Mouse (Mus musculus): ENCODE results near the gene Atg16l2. TPM values are rescaled to one million over a fixed set of nuclear protein-coding genes. Genes with fewer than 3 reads are reported as not detected.

Gene Atg16l2
- polyA plus RNA-seq, 1 experiment from 2014 or later = 20.0 TPM

GRCm38 (mm10) chr7:101336686-101337085 is 34.6 kb upstream of the Atg16l2 start:
- no peaks in the 10 kb centered on the region for H3K4me1 ChIP-seq (ENCODE audit: control insufficient read depth, insufficient read depth, low read length)
- no peaks in the 10 kb centered on the region for H3K27me3 ChIP-seq (ENCODE audit: control insufficient read depth, insufficient read depth, low read length)
- no peak for ATAC-seq (ENCODE audit: insufficient read depth, low FRiP score)
- H3K4me2 ChIP-seq (ENCODE audit: low read depth, low read length) = no peak overlapping the region
- H3K9me3 ChIP-seq (replicated peaks; ENCODE audit: control insufficient read depth, low read length) = no peaks in the 10 kb centered on the region
- H3K36me3 ChIP-seq (ENCODE audit: control insufficient read depth, insufficient read depth, low read length) = no peaks in the 10 kb centered on the region
- H3K27ac ChIP-seq (ENCODE audit: low read length) = no peak overlapping the region
- 81% methylated on average over 3 of the region's 3 CpGs for WGBS
- H3K4me3 ChIP-seq (replicated peaks; ENCODE audit: low read length) = no peak overlapping the region
- no peak overlapping the region for H3K9ac ChIP-seq (ENCODE audit: low read length)

GRCm38 (mm10) chr7:101335228-101335627 is 33.2 kb upstream of the Atg16l2 start:
- Histone ChIP-seq H3K4me3 (replicated peaks; ENCODE audit: low read length) (no peak overlapping the region), H3K9ac (ENCODE audit: low read length) (0 out of 2 replicates have a peak overlapping the region, but pooled peaks have one; percentile 16), H3K9me3 (replicated peaks; ENCODE audit: control insufficient read depth, low read length) (no peaks in the 10 kb centered on the region), H3K4me1 (ENCODE audit: control insufficient read depth, insufficient read depth, low read length) (peaks cover 4% of the 10 kb centered on the region), H3K36me3 (ENCODE audit: control insufficient read depth, insufficient read depth, low read length) (no peaks in the 10 kb centered on the region), H3K27me3 (ENCODE audit: control insufficient read depth, insufficient read depth, low read length) (no peaks in the 10 kb centered on the region), H3K27ac (ENCODE audit: low read length) (no peak overlapping the region), H3K4me2 (ENCODE audit: low read depth, low read length) (no peak overlapping the region)
- ATAC-seq (ENCODE audit: insufficient read depth, low FRiP score) = no peak
- 73% methylated on average over 2 of the region's 2 CpGs for WGBS

DNA sequence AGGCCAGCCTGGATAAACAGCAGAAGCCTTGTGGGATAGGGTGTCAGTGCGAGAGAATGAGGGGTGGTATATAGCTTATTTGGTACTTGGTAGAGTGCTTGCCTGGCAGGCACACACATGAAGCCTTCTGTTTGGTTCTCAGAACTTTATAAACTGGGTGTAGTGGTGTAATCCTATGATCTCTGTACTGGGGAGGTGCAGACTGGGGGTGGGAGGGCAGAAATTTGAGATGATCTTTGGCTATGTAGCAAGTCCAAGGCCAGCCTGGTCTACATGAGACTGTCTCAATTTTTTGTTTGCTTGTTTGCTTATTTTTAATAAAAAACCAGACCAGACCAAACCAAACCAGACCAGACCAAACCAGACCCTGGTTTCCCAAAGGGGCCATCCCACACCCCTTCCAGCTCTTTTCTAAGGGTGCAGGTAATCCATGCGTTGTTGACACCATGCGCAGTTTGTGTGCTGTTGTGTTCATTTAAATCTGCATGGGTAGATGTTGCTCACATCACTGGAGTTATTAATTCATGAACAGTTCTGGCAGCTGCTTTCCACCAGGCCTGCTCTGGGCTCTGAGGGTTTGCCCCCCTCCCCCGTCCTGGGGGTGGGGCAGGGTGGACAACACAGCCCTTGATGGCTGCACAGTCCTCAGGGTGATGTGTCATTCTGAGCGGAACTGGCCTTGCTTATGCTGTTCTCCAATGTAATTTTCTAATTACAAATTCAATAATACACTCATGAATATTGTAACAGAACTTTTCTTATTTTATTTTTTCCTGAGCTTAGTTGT is 30.2 kb upstream of the Atg16l2 start:
- Histone ChIP-seq H3K36me3 (ENCODE audit: control insufficient read depth, insufficient read depth, low read length) (no peaks in the 10 kb centered on the region), H3K9ac (ENCODE audit: low read length) (no peak overlapping the region), H3K4me3 (replicated peaks; ENCODE audit: low read length) (no peak overlapping the region), H3K9me3 (replicated peaks; ENCODE audit: control insufficient read depth, low read length) (no peaks in the 10 kb centered on the region), H3K27me3 (ENCODE audit: control insufficient read depth, insufficient read depth, low read length) (no peaks in the 10 kb centered on the region), H3K4me2 (ENCODE audit: low read depth, low read length) (no peak overlapping the region), H3K27ac (ENCODE audit: low read length) (no peak overlapping the region), H3K4me1 (ENCODE audit: control insufficient read depth, insufficient read depth, low read length) (peaks cover 26% of the 10 kb centered on the region)
- ATAC-seq (ENCODE audit: insufficient read depth, low FRiP score) = no peak
- 79% methylated on average over 5 of the region's 5 CpGs for WGBS

- H3K27me3 ChIP-seq (ENCODE audit: control insufficient read depth, insufficient read depth, low read length) = no peaks in the 10 kb centered on the region
- no peak overlapping the region for H3K4me3 ChIP-seq (replicated peaks; ENCODE audit: low read length)
- no peaks in the 10 kb centered on the region for H3K36me3 ChIP-seq (ENCODE audit: control insufficient read depth, insufficient read depth, low read length)
- H3K9ac ChIP-seq (ENCODE audit: low read length) = 0 out of 2 replicates have a peak overlapping the region, but pooled peaks have one; percentile 3
- ATAC-seq (ENCODE audit: insufficient read depth, low FRiP score) = no peak
- no peak overlapping the region for H3K27ac ChIP-seq (ENCODE audit: low read length)
- H3K4me2 ChIP-seq (ENCODE audit: low read depth, low read length) = no peak overlapping the region
- WGBS = 78% methylated on average over 4 of the region's 4 CpGs
- H3K4me1 ChIP-seq (ENCODE audit: control insufficient read depth, insufficient read depth, low read length) = peaks cover 28% of the 10 kb centered on the region
- no peaks in the 10 kb centered on the region for H3K9me3 ChIP-seq (replicated peaks; ENCODE audit: control insufficient read depth, low read length)
Observed at GRCm38 (mm10) chr7:101330841-101331173, 28.8 kb upstream of the Atg16l2 start.

GRCm38 (mm10) chr7:101330074-101330840 is 28.2 kb upstream of the Atg16l2 start:
- no peaks in the 10 kb centered on the region for H3K27me3 ChIP-seq (ENCODE audit: control insufficient read depth, insufficient read depth, low read length)
- 59% methylated on average over 10 of the region's 10 CpGs for WGBS
- no peak overlapping the region for H3K4me2 ChIP-seq (ENCODE audit: low read depth, low read length)
- ATAC-seq (ENCODE audit: insufficient read depth, low FRiP score) = peak; percentile 41
- H3K9ac ChIP-seq (ENCODE audit: low read length) = peak overlapping the region; percentile 26
- peaks cover 28% of the 10 kb centered on the region for H3K4me1 ChIP-seq (ENCODE audit: control insufficient read depth, insufficient read depth, low read length)
- no peak overlapping the region for H3K4me3 ChIP-seq (replicated peaks; ENCODE audit: low read length)
- no peaks in the 10 kb centered on the region for H3K9me3 ChIP-seq (replicated peaks; ENCODE audit: control insufficient read depth, low read length)
- no peaks in the 10 kb centered on the region for H3K36me3 ChIP-seq (ENCODE audit: control insufficient read depth, insufficient read depth, low read length)
- 0 out of 2 replicates have a peak overlapping the region, but pooled peaks have one; percentile 27 for H3K27ac ChIP-seq (ENCODE audit: low read length)

GRCm38 (mm10) chr7:101329606-101330005 is 27.6 kb upstream of the Atg16l2 start:
- H3K4me1 ChIP-seq (ENCODE audit: control insufficient read depth, insufficient read depth, low read length) = peaks cover 33% of the 10 kb centered on the region
- 65% methylated on average over 4 of the region's 4 CpGs for whole genome bisulfite sequencing
- ATAC-seq (ENCODE audit: insufficient read depth, low FRiP score) = no peak
- H3K9me3 ChIP-seq (replicated peaks; ENCODE audit: control insufficient read depth, low read length) = no peaks in the 10 kb centered on the region
- peak overlapping the region; percentile 27; the same call in 1 of the 2 replicates for H3K27ac ChIP-seq (ENCODE audit: low read length)
- H3K36me3 ChIP-seq (ENCODE audit: control insufficient read depth, insufficient read depth, low read length) = no peaks in the 10 kb centered on the region
- no peaks in the 10 kb centered on the region for H3K27me3 ChIP-seq (ENCODE audit: control insufficient read depth, insufficient read depth, low read length)
- peak overlapping the region; percentile 26; the same call in 1 of the 2 replicates for H3K9ac ChIP-seq (ENCODE audit: low read length)
- no peak overlapping the region for H3K4me2 ChIP-seq (ENCODE audit: low read depth, low read length)
- no peak overlapping the region for H3K4me3 ChIP-seq (replicated peaks; ENCODE audit: low read length)

DNA sequence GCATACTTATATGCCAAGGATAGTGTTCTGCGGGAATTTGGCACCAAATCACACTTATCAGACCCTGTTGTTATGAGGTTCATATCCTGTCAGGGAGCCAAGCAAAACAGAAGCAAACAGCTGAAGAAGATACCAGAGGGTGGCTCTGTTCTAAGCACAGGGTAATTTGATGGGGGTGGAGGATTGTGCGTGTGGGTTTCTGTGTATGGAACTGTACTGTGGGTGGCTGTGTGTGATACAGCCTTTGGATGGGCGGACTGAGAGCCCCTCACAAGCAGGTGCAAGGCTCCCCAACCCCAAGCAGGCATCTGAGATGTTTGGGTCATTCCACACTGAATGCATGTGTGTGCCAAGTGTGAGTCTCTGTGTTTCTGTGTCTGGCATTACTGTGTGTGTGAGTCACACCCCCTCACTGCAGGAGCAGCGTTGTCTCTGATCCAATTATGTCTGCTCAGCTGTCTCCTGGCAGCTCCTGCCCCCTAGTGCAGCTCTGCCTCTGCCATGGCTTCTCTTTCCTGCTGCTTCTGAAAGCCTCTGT is 26.6 kb upstream of the Atg16l2 start:
- Histone ChIP-seq H3K4me2 (ENCODE audit: low read depth, low read length) (no peak overlapping the region), H3K27me3 (ENCODE audit: control insufficient read depth, insufficient read depth, low read length) (no peaks in the 10 kb centered on the region), H3K9ac (ENCODE audit: low read length) (0 out of 2 replicates have a peak overlapping the region, but pooled peaks have one; percentile 26), H3K9me3 (replicated peaks; ENCODE audit: control insufficient read depth, low read length) (no peaks in the 10 kb centered on the region), H3K4me3 (replicated peaks; ENCODE audit: low read length) (no peak overlapping the region), H3K36me3 (ENCODE audit: control insufficient read depth, insufficient read depth, low read length) (no peaks in the 10 kb centered on the region), H3K27ac (ENCODE audit: low read length) (no peak overlapping the region), H3K4me1 (ENCODE audit: control insufficient read depth, insufficient read depth, low read length) (peaks cover 40% of the 10 kb centered on the region)
- 59% methylated on average over 4 of the region's 4 CpGs for WGBS
- no peak for ATAC-seq (ENCODE audit: insufficient read depth, low FRiP score)

DNA sequence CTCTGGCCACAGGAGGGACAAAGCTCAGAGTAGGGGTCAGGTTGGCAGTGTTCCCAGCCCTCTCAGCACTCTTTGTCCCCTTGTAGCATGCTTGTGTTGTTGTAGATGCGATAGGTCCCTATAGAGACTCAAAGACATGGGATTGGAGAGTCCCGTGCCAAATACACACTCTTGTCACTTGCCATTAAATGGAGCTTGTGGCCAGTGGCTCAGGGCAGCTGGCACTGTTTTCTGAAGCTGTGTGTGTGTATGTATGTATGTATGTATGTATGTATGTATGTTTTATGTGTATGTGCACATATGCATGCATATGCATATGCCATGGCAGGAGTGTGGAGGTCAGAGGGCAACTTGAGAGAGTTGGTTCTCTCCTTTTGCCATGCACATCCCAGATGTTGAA is 25.7 kb upstream of the Atg16l2 start:
- ATAC-seq (ENCODE audit: insufficient read depth, low FRiP score) = no peak
- H3K4me2 ChIP-seq (ENCODE audit: low read depth, low read length) = no peak overlapping the region
- WGBS = 93% methylated on average over 2 of the region's 2 CpGs

DNA sequence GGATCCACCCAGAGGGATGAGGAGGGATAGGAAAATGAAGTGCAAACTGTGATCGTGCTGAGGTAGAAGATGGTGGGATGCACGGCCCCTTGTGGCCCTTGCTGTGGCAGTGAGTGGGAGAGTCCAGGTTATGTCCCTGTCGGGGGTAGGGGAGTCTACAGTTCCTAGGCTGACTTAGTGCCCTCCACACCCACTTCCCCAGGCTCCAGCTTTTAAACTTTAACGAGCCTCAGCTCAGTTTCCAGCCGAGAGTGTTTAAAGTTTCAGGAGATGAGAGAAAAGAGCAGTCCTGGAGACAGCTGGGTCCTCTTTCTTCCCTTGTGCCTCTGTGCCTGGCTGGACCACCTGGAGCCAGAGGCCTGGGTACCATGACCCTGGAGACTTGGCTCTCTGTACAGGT is 25.2 kb upstream of the Atg16l2 start:
- 0 out of 2 replicates have a peak overlapping the region, but pooled peaks have one; percentile 29 for H3K4me2 ChIP-seq (ENCODE audit: low read depth, low read length)
- ATAC-seq (ENCODE audit: insufficient read depth, low FRiP score) = no peak
- H3K4me1 ChIP-seq (ENCODE audit: control insufficient read depth, insufficient read depth, low read length) = peaks cover 43% of the 10 kb centered on the region

More for the DNA sequence above, 25.7 kb upstream of the Atg16l2 start:
- H3K9ac ChIP-seq (ENCODE audit: low read length) = no peak overlapping the region
- no peak overlapping the region for H3K27ac ChIP-seq (ENCODE audit: low read length)
- no peaks in the 10 kb centered on the region for H3K27me3 ChIP-seq (ENCODE audit: control insufficient read depth, insufficient read depth, low read length)
- no peaks in the 10 kb centered on the region for H3K9me3 ChIP-seq (replicated peaks; ENCODE audit: control insufficient read depth, low read length)
- no peak overlapping the region for H3K4me3 ChIP-seq (replicated peaks; ENCODE audit: low read length)
- peaks cover 43% of the 10 kb centered on the region for H3K4me1 ChIP-seq (ENCODE audit: control insufficient read depth, insufficient read depth, low read length)
- H3K36me3 ChIP-seq (ENCODE audit: control insufficient read depth, insufficient read depth, low read length) = no peaks in the 10 kb centered on the region

More for the DNA sequence above, 25.2 kb upstream of the Atg16l2 start:
- 49% methylated on average over 5 of the region's 5 CpGs for WGBS
- no peaks in the 10 kb centered on the region for H3K27me3 ChIP-seq (ENCODE audit: control insufficient read depth, insufficient read depth, low read length)
- H3K4me3 ChIP-seq (replicated peaks; ENCODE audit: low read length) = no peak overlapping the region
- H3K27ac ChIP-seq (ENCODE audit: low read length) = no peak overlapping the region
- no peak overlapping the region for H3K9ac ChIP-seq (ENCODE audit: low read length)
- H3K36me3 ChIP-seq (ENCODE audit: control insufficient read depth, insufficient read depth, low read length) = no peaks in the 10 kb centered on the region
- H3K9me3 ChIP-seq (replicated peaks; ENCODE audit: control insufficient read depth, low read length) = no peaks in the 10 kb centered on the region

Data from stomach, embryonic 16.5 days (tissue).